Mouse (Mus musculus) embryonic stem cell, embryonic (primary cell): ENCODE data around the gene Eif2s1.

Experiments used
- CTCF ChIA-PET, 4 experiments: fragments of 300-600 bp in 2 of 4; fragments of 350-600 bp in 2 of 4; sonication (Branson Sonifier 250); formaldehyde crosslinking; loops; one replicate each; lab custom pipeline; 2022; ENCODE audit warnings: inconsistent platforms in 2 of 4; lab: Charles Lee
- POLR2A ChIA-PET, 4 experiments: fragments of 300-600 bp in 2 of 4; fragments of 350-600 bp in 2 of 4; sonication (Branson Sonifier 250); formaldehyde crosslinking; loops; one replicate each; lab custom pipeline; 2022; ENCODE audit warnings: antibody characterized with exemption in 4 of 4, inconsistent platforms in 1 of 4; lab: Charles Lee

Gene Eif2s1

GRCm38 (mm10) chr12:78936494-78936893 is 74.9 kb downstream of the Eif2s1 start:
- POLR2A ChIA-PET = interaction anchor here in 1 of 4 experiments (0.6 kb wide), 1 partner anchor 358 kb away, joined by 3 read pairs; no protein-coding TSS in a partner anchor
- CTCF ChIA-PET = interaction anchor here in 1 of 4 experiments (2.3 kb wide), 1 partner anchor 18 kb away, joined by 12 read pairs; no protein-coding TSS in a partner anchor
